Mouse (Mus musculus) cerebral cortex, adult 2 months (tissue): ENCODE results near the gene Lmf1.

ENCODE experiments used
- WGBS: fragments of 180-500 bp; shearing (Covaris S2); methylation state at CpG from one replicate; pipeline ENCODE4 v1.1.7; 2018; 5-methylcytosine and 5-hydroxymethylcytosine counted together

Lmf1 gene

GRCm38 (mm10) chr17:25578920-25579319, at the start of gene Lmf1:
Gene Lmf1 (plus strand): TSS chr17:25579085.
- WGBS, result under 1% methylated on average over 31 of the region's 31 CpGs

- WGBS, result 65% methylated on average over 8 of the region's 8 CpGs
Observed at GRCm38 (mm10) chr17:25530357-25531022, 48.4 kb upstream of the Lmf1 start.

GRCm38 (mm10) chr17:25538945-25539875, 39.7 kb upstream of the Lmf1 start:
- WGBS, result 31% methylated on average over 27 of the region's 27 CpGs

GRCm38 (mm10) chr17:25540731-25541130, 38.2 kb upstream of the Lmf1 start:
- WGBS, result 84% methylated on average over 5 of the region's 5 CpGs

GRCm38 (mm10) chr17:25541768-25542167, 37.1 kb upstream of the Lmf1 start:
- WGBS, result 92% methylated on average over 4 of the region's 4 CpGs

- WGBS, result 49% methylated on average over 3 of the region's 3 CpGs
Observed at GRCm38 (mm10) chr17:25547026-25547425, 31.9 kb upstream of the Lmf1 start.

- WGBS, result 79% methylated on average over 5 of the region's 5 CpGs
Observed at GRCm38 (mm10) chr17:25550020-25550419, 28.9 kb upstream of the Lmf1 start.

GRCm38 (mm10) chr17:25551313-25551712, 27.6 kb upstream of the Lmf1 start:
- 89% methylated on average over 11 of the region's 11 CpGs for WGBS

- 62% methylated on average over 3 of the region's 3 CpGs for whole genome bisulfite sequencing
Observed at GRCm38 (mm10) chr17:25555159-25555558, 23.7 kb upstream of the Lmf1 start.

- 11% methylated on average over 29 of the region's 29 CpGs for WGBS
Observed at GRCm38 (mm10) chr17:25555666-25556629, 22.9 kb upstream of the Lmf1 start.

- WGBS, result 12% methylated on average over 21 of the region's 21 CpGs
Observed at GRCm38 (mm10) chr17:25556630-25557354, 22.1 kb upstream of the Lmf1 start.

- 68% methylated on average over 4 of the region's 4 CpGs for WGBS
Observed at GRCm38 (mm10) chr17:25559634-25560033, 19.3 kb upstream of the Lmf1 start.

GRCm38 (mm10) chr17:25560554-25561222, 18.2 kb upstream of the Lmf1 start:
- 53% methylated on average over 5 of the region's 5 CpGs for WGBS

GRCm38 (mm10) chr17:25561223-25562028, 17.5 kb upstream of the Lmf1 start:
- 56% methylated on average over 16 of the region's 16 CpGs for WGBS

GRCm38 (mm10) chr17:25564481-25564880, 14.4 kb upstream of the Lmf1 start:
- WGBS, result 70% methylated on average over 5 of the region's 5 CpGs

- 33% methylated on average over 6 of the region's 6 CpGs for WGBS
Observed at GRCm38 (mm10) chr17:25565244-25565643, 13.6 kb upstream of the Lmf1 start.

- 33% methylated on average over 17 of the region's 17 CpGs for WGBS
Observed at GRCm38 (mm10) chr17:25565860-25566600, 12.9 kb upstream of the Lmf1 start.

GRCm38 (mm10) chr17:25567261-25567660, 11.6 kb upstream of the Lmf1 start:
- WGBS, result 60% methylated on average over 13 of the region's 13 CpGs

- WGBS, result 15% methylated on average over 14 of the region's 14 CpGs
Observed at GRCm38 (mm10) chr17:25567745-25568144, 11.1 kb upstream of the Lmf1 start.
